Mouse (Mus musculus): ENCODE data around the gene Casp3. TPM values are rescaled to one million over a fixed set of nuclear protein-coding genes. Genes with fewer than 3 reads are reported as not detected.
"Not testable (repeated sequence)": the region's sequence is repeated elsewhere in the genome, so short reads cannot be mapped to it uniquely, and the experiment has no call there.

Casp3 gene
- total RNA-seq (2022) = 1 to 10 TPM in 2 of 4 experiments, under 1 TPM in 2; 0.77 to 2.1 (median 1.4) TPM

GRCm38 (mm10) chr8:46616879-46617689 lies at the start of gene Casp3, which contains the start of gene Primpol:
Casp3 (plus strand) TSS chr8:46617291.
Primpol (minus strand) TSS chr8:46617212.
- peak; percentile 93 to 95 for DNase-seq (ENCODE audit: low spot score in 2 of 2)

- no peak for DNase-seq (ENCODE audit: low spot score in 2 of 2)
Measured at GRCm38 (mm10) chr8:46567946-46568345, 49.1 kb upstream of the Casp3 start.

- no peak for DNase-seq (ENCODE audit: low spot score in 2 of 2)
Measured at GRCm38 (mm10) chr8:46568942-46569341, 48.1 kb upstream of the Casp3 start.

GRCm38 (mm10) chr8:46569659-46570441 lies 47.2 kb upstream of the Casp3 start:
- no peak for DNase-seq (ENCODE audit: low spot score in 2 of 2)

GRCm38 (mm10) chr8:46570673-46571072 lies 46.4 kb upstream of the Casp3 start:
- no peak for DNase-seq (ENCODE audit: low spot score in 2 of 2)

- DNase-seq (ENCODE audit: low spot score in 2 of 2) = no peak
Measured at GRCm38 (mm10) chr8:46573446-46573845, 43.6 kb upstream of the Casp3 start.

- no peak for DNase-seq (ENCODE audit: low spot score in 2 of 2)
Measured at GRCm38 (mm10) chr8:46573964-46574363, 43.1 kb upstream of the Casp3 start.

GRCm38 (mm10) chr8:46578794-46579193 lies 38.3 kb upstream of the Casp3 start:
- no peak for DNase-seq (ENCODE audit: low spot score in 2 of 2)

GRCm38 (mm10) chr8:46584328-46584727 lies 32.8 kb upstream of the Casp3 start:
- DNase-seq (ENCODE audit: low spot score in 2 of 2) = not testable (repeated sequence)

- DNase-seq (ENCODE audit: low spot score in 2 of 2) = no peak
Measured at GRCm38 (mm10) chr8:46585576-46585975, 31.5 kb upstream of the Casp3 start.

GRCm38 (mm10) chr8:46587911-46588310 lies 29.2 kb upstream of the Casp3 start:
- no peak for DNase-seq (ENCODE audit: low spot score in 2 of 2)

GRCm38 (mm10) chr8:46588663-46589062 lies 28.4 kb upstream of the Casp3 start:
- no peak for DNase-seq (ENCODE audit: low spot score in 2 of 2)

- no peak for DNase-seq (ENCODE audit: low spot score in 2 of 2)
Measured at GRCm38 (mm10) chr8:46593067-46593466, 24.0 kb upstream of the Casp3 start.

- no peak for DNase-seq (ENCODE audit: low spot score in 2 of 2)
Measured at GRCm38 (mm10) chr8:46593772-46594171, 23.3 kb upstream of the Casp3 start.

- DNase-seq (ENCODE audit: low spot score in 2 of 2) = no peak
Measured at GRCm38 (mm10) chr8:46595593-46595992, 21.5 kb upstream of the Casp3 start.

GRCm38 (mm10) chr8:46596530-46596929 lies 20.6 kb upstream of the Casp3 start:
- DNase-seq (ENCODE audit: low spot score in 2 of 2) = no peak

- DNase-seq (ENCODE audit: low spot score in 2 of 2) = no peak
Measured at GRCm38 (mm10) chr8:46597411-46597810, 19.7 kb upstream of the Casp3 start.

- no peak for DNase-seq (ENCODE audit: low spot score in 2 of 2)
Measured at GRCm38 (mm10) chr8:46598114-46598513, 19.0 kb upstream of the Casp3 start.

GRCm38 (mm10) chr8:46598753-46599152 lies 18.3 kb upstream of the Casp3 start:
- DNase-seq (ENCODE audit: low spot score in 2 of 2) = no peak

GRCm38 (mm10) chr8:46599314-46599904 lies 17.7 kb upstream of the Casp3 start:
- DNase-seq (ENCODE audit: low spot score in 2 of 2) = no peak

- DNase-seq (ENCODE audit: low spot score in 2 of 2) = no peak
Measured at GRCm38 (mm10) chr8:46600959-46601707, 16.0 kb upstream of the Casp3 start.

All from gastrocnemius, adult 8-10 months (tissue).